Mouse (Mus musculus): ENCODE measurements around the gene Nr1d1.

- TF ChIP-seq CTCF (conservative IDR thresholded peaks at IDR 0.05 in 1 of 2, IDR thresholded peaks at IDR 0.05 in 1 of 2; ENCODE audit: low read depth in 2 of 2, low read length in 2 of 2): no peak
- no peak for TF ChIP-seq ZKSCAN1 (IDR thresholded peaks at IDR 0.05; ENCODE audit: borderline replicate concordance, low read depth, low read length)
Measured at GRCm38 (mm10) chr11:98725926-98726506, 49.1 kb downstream of the Nr1d1 start.
